Mouse (Mus musculus): ENCODE measurements at regions not wholly inside any gene's neighbourhood (a gene's known extent, or its start where the extent isn't known, plus 50 kb on each side); places are given as distances from the start of the nearest gene placed in this dataset.
A peak's percentile ranks its signal among the peaks of the same experiment; 100 is the strongest.
"Not testable (repeated sequence)": the region's sequence is repeated elsewhere in the genome, so short reads cannot be mapped to it uniquely, and the experiment has no call there.

- no peak for TF ChIP-seq CTCF (IDR thresholded peaks at IDR 0.05; ENCODE audit: low read depth, low read length)
Measured at GRCm38 (mm10) chr3:21911071-21911470, 165.4 kb upstream of the Tbl1xr1 start.

GRCm38 (mm10) chr3:21917228-21917910, 159.1 kb upstream of the Tbl1xr1 start:
- H3K27ac ChIP-seq (replicated peaks; ENCODE audit: insufficient read depth, low read depth, low read length), result no peak overlapping the region

More at GRCm38 (mm10) chr3:21911071-21911470, 165.4 kb upstream of the Tbl1xr1 start:
- no peak overlapping the region for H3K9ac ChIP-seq (ENCODE audit: low read depth, low read length)
- H3K27ac ChIP-seq (replicated peaks; ENCODE audit: insufficient read depth, low read depth, low read length), result no peak overlapping the region
- H3K79me2 ChIP-seq (ENCODE audit: control insufficient read depth, insufficient read depth, low read length), result no peaks in the 10 kb centered on the region
- no peaks in the 10 kb centered on the region for H3K36me3 ChIP-seq (ENCODE audit: control insufficient read depth, insufficient read depth, low read length)
- H3K4me1 ChIP-seq (ENCODE audit: control insufficient read depth, insufficient read depth, low read length), result peaks cover 5% of the 10 kb centered on the region
- H3K27me3 ChIP-seq (ENCODE audit: control insufficient read depth, insufficient read depth, low read length), result no peaks in the 10 kb centered on the region
- H3K4me3 ChIP-seq (ENCODE audit: insufficient read depth, low read depth, low read length), result no peak overlapping the region
- no peak for DNase-seq (ENCODE audit: extremely low read depth, low read depth, low spot score)

GRCm38 (mm10) chr3:21918431-21918830, 158.0 kb upstream of the Tbl1xr1 start:
- Histone ChIP-seq H3K9ac (ENCODE audit: low read depth, low read length) (no peak overlapping the region), H3K36me3 (ENCODE audit: control insufficient read depth, insufficient read depth, low read length) (no peaks in the 10 kb centered on the region), H3K27ac (replicated peaks; ENCODE audit: insufficient read depth, low read depth, low read length) (no peak overlapping the region), H3K4me3 (ENCODE audit: insufficient read depth, low read depth, low read length) (no peak overlapping the region), H3K27me3 (ENCODE audit: control insufficient read depth, insufficient read depth, low read length) (no peaks in the 10 kb centered on the region), H3K79me2 (ENCODE audit: control insufficient read depth, insufficient read depth, low read length) (no peaks in the 10 kb centered on the region), H3K4me1 (ENCODE audit: control insufficient read depth, insufficient read depth, low read length) (no peaks in the 10 kb centered on the region; the same call in 1 of the 2 replicates)
- peak; percentile 61 for DNase-seq (ENCODE audit: extremely low read depth, low read depth, low spot score)
- no peak for TF ChIP-seq POLR2A (IDR thresholded peaks at IDR 0.05; ENCODE audit: extremely low read depth, insufficient read depth, low read length)
- no peak for TF ChIP-seq CTCF (IDR thresholded peaks at IDR 0.05; ENCODE audit: low read depth, low read length)
- 48% methylated on average over 10 of the region's 10 CpGs for WGBS

More at GRCm38 (mm10) chr3:21917228-21917910, 159.1 kb upstream of the Tbl1xr1 start:
- no peak overlapping the region for H3K4me3 ChIP-seq (ENCODE audit: insufficient read depth, low read depth, low read length)
- WGBS, result 89% methylated on average over 9 of the region's 9 CpGs
- TF ChIP-seq CTCF (IDR thresholded peaks at IDR 0.05; ENCODE audit: low read depth, low read length), result no peak
- no peak for TF ChIP-seq POLR2A (IDR thresholded peaks at IDR 0.05; ENCODE audit: extremely low read depth, insufficient read depth, low read length)
- no peaks in the 10 kb centered on the region for H3K36me3 ChIP-seq (ENCODE audit: control insufficient read depth, insufficient read depth, low read length)
- no peak overlapping the region for H3K9ac ChIP-seq (ENCODE audit: low read depth, low read length)
- no peaks in the 10 kb centered on the region for H3K27me3 ChIP-seq (ENCODE audit: control insufficient read depth, insufficient read depth, low read length)
- H3K79me2 ChIP-seq (ENCODE audit: control insufficient read depth, insufficient read depth, low read length), result no peaks in the 10 kb centered on the region
- DNase-seq (ENCODE audit: extremely low read depth, low read depth, low spot score), result no peak
- H3K4me1 ChIP-seq (ENCODE audit: control insufficient read depth, insufficient read depth, low read length), result no peaks in the 10 kb centered on the region; the same call in 1 of the 2 replicates

- no peaks in the 10 kb centered on the region for H3K27me3 ChIP-seq (ENCODE audit: control insufficient read depth, insufficient read depth, low read length)
- DNase-seq (ENCODE audit: extremely low read depth, low read depth, low spot score), result no peak
- H3K27ac ChIP-seq (replicated peaks; ENCODE audit: insufficient read depth, low read depth, low read length), result no peak overlapping the region
- no peaks in the 10 kb centered on the region; the same call in 1 of the 2 replicates for H3K4me1 ChIP-seq (ENCODE audit: control insufficient read depth, insufficient read depth, low read length)
- H3K9ac ChIP-seq (ENCODE audit: low read depth, low read length), result no peak overlapping the region
- WGBS, result 97% methylated on average over 7 of the region's 7 CpGs
- TF ChIP-seq CTCF (IDR thresholded peaks at IDR 0.05; ENCODE audit: low read depth, low read length), result no peak
- TF ChIP-seq POLR2A (IDR thresholded peaks at IDR 0.05; ENCODE audit: extremely low read depth, insufficient read depth, low read length), result no peak
- H3K36me3 ChIP-seq (ENCODE audit: control insufficient read depth, insufficient read depth, low read length), result no peaks in the 10 kb centered on the region
- H3K4me3 ChIP-seq (ENCODE audit: insufficient read depth, low read depth, low read length), result no peak overlapping the region
- no peaks in the 10 kb centered on the region for H3K79me2 ChIP-seq (ENCODE audit: control insufficient read depth, insufficient read depth, low read length)
Measured at GRCm38 (mm10) chr3:21919931-21920330, 156.5 kb upstream of the Tbl1xr1 start.

GRCm38 (mm10) chr3:21931951-21932350, 144.5 kb upstream of the Tbl1xr1 start:
- H3K27ac ChIP-seq (replicated peaks; ENCODE audit: insufficient read depth, low read depth, low read length), result peak overlapping the region; percentile 84

GRCm38 (mm10) chr3:21932696-21933095, 143.8 kb upstream of the Tbl1xr1 start:
- H3K36me3 ChIP-seq (ENCODE audit: control insufficient read depth, insufficient read depth, low read length); H3K27me3 ChIP-seq (ENCODE audit: control insufficient read depth, insufficient read depth, low read length); H3K9ac ChIP-seq (ENCODE audit: low read depth, low read length); H3K4me3 ChIP-seq (ENCODE audit: insufficient read depth, low read depth, low read length); H3K27ac ChIP-seq (replicated peaks; ENCODE audit: insufficient read depth, low read depth, low read length); H3K79me2 ChIP-seq (ENCODE audit: control insufficient read depth, insufficient read depth, low read length): not testable (repeated sequence)
- 37% methylated on average over 8 of the region's 8 CpGs for WGBS
- H3K4me1 ChIP-seq (ENCODE audit: control insufficient read depth, insufficient read depth, low read length), result peaks cover 13% of the 10 kb centered on the region
- DNase-seq (ENCODE audit: extremely low read depth, low read depth, low spot score), result peak; percentile 33

More at GRCm38 (mm10) chr3:21931951-21932350, 144.5 kb upstream of the Tbl1xr1 start:
- H3K4me3 ChIP-seq (ENCODE audit: insufficient read depth, low read depth, low read length), result no peak overlapping the region
- peaks cover 13% of the 10 kb centered on the region for H3K4me1 ChIP-seq (ENCODE audit: control insufficient read depth, insufficient read depth, low read length)
- H3K27me3 ChIP-seq (ENCODE audit: control insufficient read depth, insufficient read depth, low read length), result no peaks in the 10 kb centered on the region
- DNase-seq (ENCODE audit: extremely low read depth, low read depth, low spot score), result peak; percentile 92
- no peaks in the 10 kb centered on the region for H3K36me3 ChIP-seq (ENCODE audit: control insufficient read depth, insufficient read depth, low read length)
- peak overlapping the region; percentile 6; the same call in 1 of the 2 replicates for H3K9ac ChIP-seq (ENCODE audit: low read depth, low read length)
- TF ChIP-seq CTCF (IDR thresholded peaks at IDR 0.05; ENCODE audit: low read depth, low read length) (no peak), POLR2A (IDR thresholded peaks at IDR 0.05; ENCODE audit: extremely low read depth, insufficient read depth, low read length) (no peak)
- WGBS, result 22% methylated on average over 6 of the region's 6 CpGs
- no peaks in the 10 kb centered on the region for H3K79me2 ChIP-seq (ENCODE audit: control insufficient read depth, insufficient read depth, low read length)
